Comparison of ENCODE assay signal across 10 mouse cellular contexts in genomic region chr12:73632671-73633244, GRCm38 (mm10). TPM values are rescaled to one million over a fixed set of nuclear protein-coding genes. Genes with fewer than 3 reads are reported as not detected.
A peak's percentile ranks its signal among the peaks of the same experiment; 100 is the strongest.
DNase-seq lines count a peak whose midpoint lies in the region; ATAC-seq lines count a peak whose summit lies in the region.
"Had no signal": no experiment of that assay in that cellular context is flagged by ENCODE, and none has a peak within 500 bp of the region (broad histone marks: within the 10 kb centered on the region; RNA-seq: fewer than 3 reads in every experiment).

No protein-coding gene starts in this region.

- no peaks in the 10 kb centered on the region for H3K9me3 ChIP-seq in heart, embryonic 15.5 days (replicated peaks)
- no peaks in the 10 kb centered on the region for H3K9me3 ChIP-seq in megakaryocyte, embryonic 14.5 days
- H3K9me3 ChIP-seq in forebrain, embryonic 14.5 days (replicated peaks; ENCODE audit: control insufficient read depth, low read length), result no peaks in the 10 kb centered on the region
- H3K9me3 ChIP-seq: embryonic facial prominence, embryonic 13.5 days had no signal

- no peaks in the 10 kb centered on the region for H3K27me3 ChIP-seq in heart, embryonic 15.5 days
- H3K27me3 ChIP-seq in megakaryocyte, embryonic 14.5 days (replicated peaks), result peaks cover 9% of the 10 kb centered on the region
- no peaks in the 10 kb centered on the region for H3K27me3 ChIP-seq in forebrain, embryonic 14.5 days (replicated peaks; ENCODE audit: control insufficient read depth, insufficient read depth, low read length)
- H3K27me3 ChIP-seq: embryonic facial prominence, embryonic 13.5 days had no signal

- peaks cover 12% of the 10 kb centered on the region; the same call in 1 of the 2 replicates for H3K4me1 ChIP-seq in heart, embryonic 15.5 days (replicated peaks)
- peaks cover 41% of the 10 kb centered on the region for H3K4me1 ChIP-seq in brown adipose tissue, adult 24 weeks (ENCODE audit: control insufficient read depth, insufficient read depth, insufficient read length, low read length)
- peaks cover 8% of the 10 kb centered on the region for H3K4me1 ChIP-seq in megakaryocyte, embryonic 14.5 days
- no peaks in the 10 kb centered on the region for H3K4me1 ChIP-seq in forebrain, embryonic 14.5 days (ENCODE audit: control insufficient read depth, insufficient read depth, low read length)

- no peak overlapping the region for H3K9ac ChIP-seq in heart, embryonic 15.5 days
- no peak overlapping the region for H3K9ac ChIP-seq in forebrain, embryonic 14.5 days (ENCODE audit: low read length)
- H3K9ac ChIP-seq: embryonic facial prominence, embryonic 13.5 days had no signal

- WGBS in heart, embryonic 15.5 days, result 23% methylated on average over 8 of the region's 8 CpGs
- 20% methylated on average over 8 of the region's 8 CpGs for WGBS in forebrain, embryonic 14.5 days

- DNase-seq in heart, postnatal 36 days, result no peak
- DNase-seq in kidney, adult 9 months, result peak; percentile 71
- no peak for DNase-seq in forebrain, embryonic 14.5 days (ENCODE audit: low spot score)
- no peak for DNase-seq in urinary bladder, postnatal 25 days (ENCODE audit: low spot score)
- no peak for DNase-seq in urinary bladder, postnatal 10 days (ENCODE audit: low spot score)
- DNase-seq: gastrocnemius, postnatal 14 days had no signal

- H3K4me2 ChIP-seq in heart, embryonic 15.5 days, result no peak overlapping the region
- H3K4me2 ChIP-seq in forebrain, embryonic 14.5 days (ENCODE audit: low read length), result no peak overlapping the region
- H3K4me2 ChIP-seq: embryonic facial prominence, embryonic 13.5 days had no signal

- intact Hi-C loops in heart, postnatal 36 days (cut with DNase I), result loop anchor here (5.0 to 10.0 kb wide), 2 partner anchors 40 to 52 kb away; no protein-coding TSS in a partner anchor

- H3K36me3 ChIP-seq in heart, embryonic 15.5 days, result no peaks in the 10 kb centered on the region
- no peaks in the 10 kb centered on the region for H3K36me3 ChIP-seq in megakaryocyte, embryonic 14.5 days (replicated peaks; ENCODE audit: low read length)
- no peaks in the 10 kb centered on the region for H3K36me3 ChIP-seq in forebrain, embryonic 14.5 days (ENCODE audit: control insufficient read depth, insufficient read depth, low read length)
- H3K36me3 ChIP-seq: embryonic facial prominence, embryonic 13.5 days had no signal

- no peak overlapping the region for H3K4me3 ChIP-seq in heart, embryonic 15.5 days
- H3K4me3 ChIP-seq in brown adipose tissue, adult 24 weeks (ENCODE audit: insufficient read depth, low read depth, low read length), result no peak overlapping the region
- H3K4me3 ChIP-seq in megakaryocyte, embryonic 14.5 days (replicated peaks), result peak overlapping the region; percentile 62
- no peak overlapping the region for H3K4me3 ChIP-seq in forebrain, embryonic 14.5 days (ENCODE audit: low read depth, low read length)
- H3K4me3 ChIP-seq: embryonic facial prominence, embryonic 13.5 days had no signal

- ATAC-seq in heart, embryonic 15.5 days (replicated peaks; ENCODE audit: insufficient number of reproducible peaks, insufficient read depth, low FRiP score, low read depth), result no peak
- no peak for ATAC-seq in forebrain, embryonic 14.5 days

- H3K27ac ChIP-seq in heart, embryonic 15.5 days, result peak overlapping the region; percentile 24
- H3K27ac ChIP-seq in brown adipose tissue, adult 24 weeks (replicated peaks; ENCODE audit: low read depth, low read length), result peak overlapping the region; percentile 74
- no peak overlapping the region for H3K27ac ChIP-seq in forebrain, embryonic 14.5 days (ENCODE audit: low read depth, low read length)
- H3K27ac ChIP-seq: embryonic facial prominence, embryonic 13.5 days had no signal

RNA-seq across cellular contexts. Expression of gene Prkch, which starts 48.2 kb away (rescaled TPM):
- 11.3 and 15.8 TPM in 2 replicates for polyA plus RNA-seq in heart, embryonic 15.5 days (2015; fragmentation: Nextera tagmentation; extraction: Ambion mirVana)
- total RNA-seq in heart, postnatal 36 days (2021), result 10 to 100 TPM; 19.1 to 19.5 TPM
- polyA plus RNA-seq in brown adipose tissue, adult 24 weeks (2012; ENCODE audit: insufficient read depth, insufficient read length, missing spikeins), result 2.7 and 7.3 TPM in 2 replicates
- 0.82 and 1.3 TPM in 2 replicates for polyA plus RNA-seq in megakaryocyte, embryonic 14.5 days (2012; ENCODE audit: insufficient read depth, low replicate concordance)
- 4.7 and 6.7 TPM in 2 replicates for polyA plus RNA-seq in forebrain, embryonic 14.5 days (2014; fragmentation: Nextera tagmentation; extraction: Ambion mirVana)
